Mouse (Mus musculus): ENCODE results near the gene Wiz.

DNA sequence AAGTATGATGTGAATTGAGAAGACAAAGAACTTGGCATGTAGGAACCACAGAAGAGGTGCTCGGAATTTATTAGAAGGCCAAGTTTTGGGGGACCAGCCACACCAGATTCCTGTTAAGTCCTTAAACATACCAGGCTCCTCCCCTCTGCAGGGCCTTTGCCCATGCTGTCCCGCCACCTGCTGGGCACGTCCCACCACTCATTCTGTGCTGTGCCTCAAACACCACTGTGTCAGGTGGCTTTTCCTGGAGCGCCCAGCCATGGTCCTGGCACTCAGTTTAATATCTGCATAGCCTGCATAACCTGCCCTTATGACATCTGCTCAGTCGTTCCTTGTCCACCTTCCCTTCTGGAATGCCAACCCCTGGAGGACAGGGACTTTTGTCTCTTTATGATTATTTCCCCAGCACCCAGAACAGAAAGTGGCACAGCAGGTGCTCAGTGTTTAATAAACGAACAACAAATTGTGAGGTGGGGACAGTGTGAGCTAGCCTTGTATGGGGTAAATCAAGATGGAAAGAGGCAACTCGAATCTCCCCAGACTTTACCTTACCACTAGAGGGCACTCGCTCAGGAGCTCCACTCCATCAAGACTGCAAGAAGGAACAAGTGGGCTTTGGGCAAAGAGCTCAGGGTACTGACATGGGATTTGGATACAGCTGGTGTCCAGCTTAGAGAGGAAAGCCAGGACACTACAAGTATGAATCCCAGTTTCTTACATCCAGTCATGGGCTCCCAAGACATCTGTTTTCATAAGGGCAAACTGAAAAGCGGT is 2.4 kb downstream of the Wiz start:
- TF ChIP-seq CTCF (conservative IDR thresholded peaks at IDR 0.05 in 1 of 2, IDR thresholded peaks at IDR 0.05 in 1 of 2; ENCODE audit: low read depth in 2 of 2, low read length in 2 of 2) (peak; percentile 67 to 80), EP300 (IDR thresholded peaks at IDR 0.05; ENCODE audit: low read length) (no peak), SIN3A (IDR thresholded peaks at IDR 0.05; ENCODE audit: low read length) (no peak), GABPA (IDR thresholded peaks at IDR 0.05; ENCODE audit: insufficient replicate concordance, low read depth, low read length) (no peak), MAX (IDR thresholded peaks at IDR 0.05; ENCODE audit: low read length) (no peak), USF2 (conservative IDR thresholded peaks at IDR 0.05; ENCODE audit: low read depth, low read length) (no peak), SMC3 (IDR thresholded peaks at IDR 0.05; ENCODE audit: low read depth, low read length) (peak; percentile 82)

Data from CH12.LX (cell line).